Mouse (Mus musculus) kidney, adult 8-10 months (tissue): ENCODE data around the gene Mast4.

ENCODE experiments used
- DNase-seq, 2 experiments: peaks; one replicate each; pipeline ENCODE4 v3.0.0; 2022

Gene Mast4

DNA sequence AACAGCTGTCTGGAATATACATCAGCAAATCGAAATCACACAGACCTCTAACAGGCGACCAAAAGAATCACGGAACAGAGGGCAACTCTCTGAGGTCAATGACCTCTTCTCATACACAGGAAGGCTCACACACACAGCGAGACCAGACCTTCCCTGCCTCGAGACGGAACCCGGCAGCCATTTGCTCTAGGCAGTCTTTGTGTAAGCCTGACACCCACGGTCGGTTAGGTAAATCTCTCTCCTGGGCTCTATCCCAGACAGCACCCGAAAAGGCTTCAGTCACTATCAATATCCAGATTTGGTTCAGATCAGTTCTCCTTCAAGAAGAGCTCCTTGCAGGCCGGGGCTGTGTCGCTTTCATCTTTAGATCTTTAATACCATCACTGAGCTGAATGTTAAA lies 421.4 kb downstream of the Mast4 start:
- DNase-seq, result no peak

DNA sequence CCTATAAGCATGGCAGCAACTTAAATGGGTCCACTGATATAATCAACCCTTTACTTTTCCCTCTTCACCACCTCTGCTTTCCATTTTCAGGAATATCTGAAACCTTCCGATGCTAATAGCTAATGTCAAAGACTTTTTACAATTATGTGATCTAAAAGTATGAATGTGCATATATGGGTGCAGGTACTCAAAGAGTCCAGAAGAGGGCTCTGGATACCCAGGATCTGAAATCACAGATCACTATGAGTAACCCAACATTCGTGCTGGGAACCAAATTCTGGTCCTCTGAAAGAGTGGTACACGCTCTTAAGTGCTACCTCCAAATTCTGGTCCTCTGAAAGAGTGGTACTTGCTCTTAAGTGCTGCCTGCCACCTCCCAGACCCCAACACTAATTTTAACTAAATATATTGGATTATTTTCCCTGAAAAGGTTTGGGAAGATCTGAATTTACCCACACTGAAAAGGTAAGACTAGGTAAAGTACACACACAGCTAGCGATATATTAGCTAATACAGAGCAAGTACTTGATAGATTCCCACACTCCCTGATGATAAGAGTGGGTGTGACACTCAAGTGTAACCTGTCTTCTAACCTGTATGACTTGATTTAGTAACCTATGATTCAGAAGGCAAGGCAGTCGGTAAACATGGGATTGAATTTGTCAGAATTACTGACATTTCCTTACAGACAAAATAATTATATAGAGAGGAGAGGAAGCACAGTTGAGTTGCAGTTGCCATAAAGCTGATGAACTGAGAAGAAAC lies 424.5 kb downstream of the Mast4 start:
- DNase-seq, result no peak

DNA sequence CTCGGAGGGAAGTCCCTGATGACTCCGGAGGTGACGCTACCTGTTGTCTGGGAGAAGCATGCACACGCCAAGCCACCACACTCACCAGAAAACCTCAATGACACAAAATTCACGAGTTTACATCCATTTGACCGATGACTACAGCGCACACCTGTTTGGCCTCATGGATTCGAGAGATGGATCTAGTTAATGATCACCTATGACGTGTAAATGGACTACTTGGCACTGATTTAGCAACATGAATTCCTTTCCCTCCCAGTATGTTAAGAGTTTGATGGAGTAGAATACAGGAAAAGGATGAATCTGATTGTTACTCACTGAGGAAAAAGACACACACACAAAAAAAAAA lies 427.7 kb downstream of the Mast4 start:
- no peak for DNase-seq

DNA sequence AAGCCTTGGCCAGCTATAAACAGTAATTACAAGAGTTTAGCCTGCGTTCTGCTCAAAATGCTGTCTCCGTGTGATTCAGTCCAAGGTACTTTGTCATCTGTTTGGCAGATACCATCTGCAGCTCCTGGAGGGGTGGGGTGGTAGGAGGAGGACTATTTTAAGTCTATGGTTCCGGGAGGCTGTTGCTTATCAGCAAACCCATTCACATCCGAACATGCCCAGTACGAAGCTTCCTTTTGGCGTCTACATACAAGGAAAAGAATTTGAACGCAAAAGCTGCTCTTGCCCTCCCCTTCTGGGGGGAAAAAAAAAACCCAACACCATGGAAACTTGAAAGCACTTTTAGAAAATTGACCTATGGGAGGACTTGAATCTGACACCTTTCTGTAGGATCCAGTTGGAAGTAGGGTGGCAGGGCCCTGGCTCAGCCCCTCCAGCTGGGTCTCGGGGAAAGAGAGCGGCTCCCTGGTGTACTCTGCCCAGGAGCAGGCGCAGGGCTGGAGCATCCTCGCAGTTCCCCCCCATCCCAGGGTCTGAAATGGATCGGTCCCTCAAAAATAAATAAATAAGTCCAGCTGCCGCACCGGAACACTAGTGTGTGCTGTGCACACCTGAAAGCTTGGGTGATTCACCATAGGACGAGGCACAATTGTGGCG lies 428.2 kb downstream of the Mast4 start:
- DNase-seq, result peak; percentile 83 to 87

DNA sequence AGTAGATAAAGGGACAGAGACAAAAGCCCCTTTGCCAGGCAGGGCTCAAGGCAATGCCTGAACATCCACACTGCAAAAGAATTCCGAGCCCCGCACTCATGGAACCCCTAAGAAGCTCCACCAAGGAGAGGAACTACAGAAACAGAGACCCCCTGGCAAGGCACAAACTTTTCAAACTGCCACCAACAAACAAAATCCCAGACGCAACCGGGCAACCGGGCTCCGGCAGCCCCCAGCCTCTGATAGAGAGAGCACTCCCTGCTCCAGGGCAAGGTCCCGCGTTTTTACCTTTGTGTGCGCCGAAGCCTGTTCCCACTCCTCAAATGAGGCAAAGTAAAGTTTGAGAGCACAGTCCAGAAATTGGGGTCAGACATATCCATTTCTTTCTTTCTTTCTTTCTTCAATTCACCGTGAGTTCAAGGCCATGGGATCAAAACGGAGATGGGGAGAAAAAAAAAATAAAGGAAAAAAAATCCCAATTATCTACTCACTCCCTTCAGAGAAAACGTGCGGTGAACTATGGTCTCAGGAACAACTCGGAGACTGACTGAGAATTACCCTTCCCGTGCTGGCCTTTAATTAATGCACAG lies 428.8 kb downstream of the Mast4 start:
- DNase-seq, result no peak

DNA sequence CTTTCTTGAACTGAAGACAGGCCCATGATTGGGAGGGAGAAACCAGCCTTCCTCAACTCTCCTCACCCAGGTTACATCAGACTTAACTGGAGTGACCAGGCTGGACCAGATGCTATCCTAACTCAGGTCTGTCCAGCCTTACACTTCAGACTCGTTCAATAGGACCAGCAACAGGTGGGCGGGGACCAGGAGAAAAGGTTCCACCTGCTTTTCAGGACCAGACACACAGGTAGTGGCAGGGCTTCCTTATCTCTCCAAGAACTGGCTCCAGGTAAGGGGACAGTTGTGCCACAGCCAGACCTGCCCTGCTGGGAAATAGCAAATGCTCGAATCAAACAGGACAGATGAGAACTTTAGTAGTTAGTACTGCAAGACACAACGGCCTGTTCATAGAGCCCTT lies 430.6 kb downstream of the Mast4 start:
- DNase-seq, result no peak

DNA sequence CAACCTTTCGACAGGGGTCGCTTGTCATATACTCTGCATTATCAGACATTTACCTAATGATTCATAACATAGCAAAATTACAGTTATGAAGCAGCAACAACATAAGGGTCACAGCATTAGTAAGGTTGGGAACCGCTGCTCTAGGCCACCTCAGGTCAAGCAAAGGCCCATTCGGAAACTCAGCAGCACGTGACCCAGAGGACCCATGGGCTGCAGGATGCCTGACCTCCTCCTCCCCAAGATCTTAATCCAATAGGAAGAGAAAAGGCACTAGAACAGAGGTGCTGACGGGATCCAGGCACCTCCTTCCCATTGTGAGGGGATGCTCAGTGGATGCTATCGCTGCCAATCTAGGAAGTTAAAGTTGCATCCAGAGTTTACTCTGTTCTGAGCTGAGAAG lies 432.2 kb downstream of the Mast4 start:
- no peak for DNase-seq

DNA sequence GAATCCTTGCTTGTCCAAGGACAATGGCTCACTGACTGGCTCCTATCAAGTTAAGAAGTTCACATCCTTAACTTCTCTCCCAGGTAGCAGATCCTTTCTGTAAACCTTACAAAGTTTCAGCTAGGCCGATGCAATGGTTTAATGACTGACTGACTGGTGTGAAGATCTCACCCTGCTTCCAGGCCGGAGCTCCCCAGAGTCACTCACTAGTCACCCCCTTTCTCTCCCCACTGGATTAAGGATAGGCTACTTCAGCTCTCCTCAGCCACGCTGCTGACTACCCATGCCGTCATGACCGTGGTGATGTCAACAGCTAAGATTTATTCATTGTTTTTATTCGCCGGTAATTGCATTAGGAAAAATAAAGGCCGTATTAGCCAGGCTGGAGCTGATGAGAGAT lies 433.8 kb downstream of the Mast4 start:
- no peak for DNase-seq

DNA sequence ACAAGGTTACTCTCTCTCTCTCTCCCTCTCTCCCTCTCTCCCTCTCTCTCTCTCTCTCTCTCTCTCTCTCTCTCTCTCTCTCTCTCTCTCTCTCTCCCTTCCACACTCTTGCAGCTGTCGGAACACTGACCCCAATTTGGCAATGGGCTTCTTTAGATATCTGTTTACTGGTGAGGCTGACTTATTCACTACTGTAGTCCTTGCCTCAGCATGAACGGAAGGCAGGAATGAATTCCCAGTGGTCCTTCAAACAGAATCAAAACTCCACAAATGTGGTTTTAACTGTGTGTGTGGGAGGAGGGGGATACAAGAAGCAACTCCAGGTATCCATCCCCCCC lies 434.2 kb downstream of the Mast4 start:
- DNase-seq, result no peak

DNA sequence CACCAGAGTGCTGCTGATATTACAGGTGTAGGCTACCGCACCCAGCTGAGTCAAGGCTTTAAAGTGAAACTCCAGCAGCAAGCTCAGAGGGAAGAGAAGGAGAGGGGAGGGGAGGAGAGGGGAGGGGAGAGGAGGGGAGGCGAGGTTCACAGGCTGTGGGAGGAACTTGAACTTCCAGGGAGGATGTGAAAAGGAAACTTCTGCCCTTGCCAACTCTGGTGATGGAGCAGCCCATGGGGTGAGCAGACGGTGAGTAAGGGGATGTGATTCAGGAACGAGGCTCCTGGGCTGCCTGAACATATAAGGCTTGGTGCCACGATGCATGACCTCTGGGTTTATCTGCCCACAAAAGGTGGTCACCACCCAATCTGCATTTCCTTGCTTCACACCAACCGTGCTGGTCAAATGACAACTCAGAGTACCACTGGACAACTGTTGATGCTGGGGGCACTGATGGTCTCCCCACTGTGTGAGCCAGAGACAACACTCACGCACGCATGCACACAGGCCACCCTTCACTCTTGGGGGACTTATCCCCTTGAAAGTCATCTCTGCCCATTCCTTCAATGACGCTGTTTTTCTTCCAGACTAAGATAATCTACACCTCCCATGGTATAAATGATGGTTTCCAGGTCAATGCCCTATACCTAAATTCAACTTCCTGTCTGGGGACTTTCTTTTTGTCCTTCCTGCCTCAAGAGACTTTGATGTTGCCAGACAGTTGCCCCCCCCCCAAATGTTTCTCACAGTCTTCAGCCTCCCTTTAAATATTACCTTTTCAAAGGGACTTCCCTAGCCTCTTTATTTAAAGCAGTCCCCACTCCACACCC lies 434.8 kb downstream of the Mast4 start:
- no peak for DNase-seq

DNA sequence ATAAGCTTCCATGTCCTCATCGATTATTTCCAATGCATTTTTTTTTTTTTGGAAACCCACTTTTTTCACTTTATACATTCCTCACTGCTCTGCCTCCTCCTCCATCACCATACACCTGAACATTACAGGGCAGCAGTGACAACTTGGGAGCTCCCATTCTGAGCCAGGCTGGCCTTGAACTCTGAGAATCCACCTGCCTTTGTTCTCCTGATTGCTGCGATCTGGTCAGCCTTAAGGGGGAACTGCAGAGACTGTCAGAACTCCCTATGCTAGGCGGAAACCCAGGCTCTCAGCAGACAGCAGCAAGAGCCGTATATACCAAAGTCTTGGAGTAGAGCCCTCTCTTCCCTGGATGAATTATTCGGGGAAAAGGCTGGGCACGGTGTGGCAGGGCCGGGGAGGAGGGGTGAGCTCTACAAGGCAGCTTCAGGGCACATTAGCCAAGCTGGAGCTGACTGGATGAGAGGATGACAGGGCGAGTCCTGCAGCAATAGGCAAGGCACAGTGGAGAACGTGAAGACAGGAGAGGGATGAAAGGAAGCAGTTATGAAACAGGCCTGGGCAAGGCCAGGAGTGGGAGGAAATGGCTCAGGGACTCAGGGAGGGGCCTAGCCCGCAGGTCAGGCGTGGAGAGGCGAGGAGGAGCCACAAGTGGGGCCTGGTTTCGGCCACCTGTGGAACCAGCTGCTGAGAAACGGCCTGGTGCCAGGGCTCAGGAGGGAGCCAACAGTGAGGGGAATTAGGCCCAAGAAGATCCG lies 435.7 kb downstream of the Mast4 start:
- peak; percentile 80 to 85 for DNase-seq

DNA sequence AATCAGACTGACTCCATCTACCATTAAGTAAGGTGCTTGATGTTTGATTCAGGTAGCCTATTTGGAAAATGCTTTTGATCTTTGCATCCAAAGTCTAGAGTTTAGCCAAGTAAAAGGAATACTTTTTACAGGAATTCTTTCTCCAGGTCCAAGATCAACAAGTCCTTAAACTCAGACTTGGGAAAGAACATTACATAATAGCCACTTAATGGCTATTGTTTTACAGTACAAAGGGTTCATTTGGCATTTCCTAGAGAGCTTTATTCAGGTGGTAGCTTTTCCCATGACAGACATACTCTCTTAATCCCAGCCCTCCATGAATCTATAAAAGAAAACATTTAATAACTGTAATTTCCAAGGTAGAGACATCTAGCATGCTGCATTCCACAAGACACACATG lies 438.0 kb downstream of the Mast4 start:
- no peak for DNase-seq

DNA sequence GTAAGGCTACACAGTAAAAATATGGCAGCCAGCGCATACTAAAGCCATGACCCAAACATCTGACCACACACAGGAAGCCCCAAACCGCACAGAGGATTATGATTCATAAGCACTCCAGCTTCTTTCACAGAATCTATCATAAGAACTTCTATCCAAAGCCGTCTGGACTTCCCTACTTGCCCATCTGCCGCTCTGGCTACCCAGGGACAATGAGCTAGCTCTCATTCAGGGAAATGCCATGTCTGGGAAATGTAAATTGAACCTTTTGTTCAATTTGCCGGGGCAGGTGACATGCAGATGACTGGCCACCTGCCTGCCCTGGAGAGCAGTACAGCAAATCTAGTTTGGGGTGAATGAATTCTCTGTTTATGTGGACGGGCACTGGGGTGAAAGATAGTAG lies 438.4 kb downstream of the Mast4 start:
- DNase-seq, result no peak

DNA sequence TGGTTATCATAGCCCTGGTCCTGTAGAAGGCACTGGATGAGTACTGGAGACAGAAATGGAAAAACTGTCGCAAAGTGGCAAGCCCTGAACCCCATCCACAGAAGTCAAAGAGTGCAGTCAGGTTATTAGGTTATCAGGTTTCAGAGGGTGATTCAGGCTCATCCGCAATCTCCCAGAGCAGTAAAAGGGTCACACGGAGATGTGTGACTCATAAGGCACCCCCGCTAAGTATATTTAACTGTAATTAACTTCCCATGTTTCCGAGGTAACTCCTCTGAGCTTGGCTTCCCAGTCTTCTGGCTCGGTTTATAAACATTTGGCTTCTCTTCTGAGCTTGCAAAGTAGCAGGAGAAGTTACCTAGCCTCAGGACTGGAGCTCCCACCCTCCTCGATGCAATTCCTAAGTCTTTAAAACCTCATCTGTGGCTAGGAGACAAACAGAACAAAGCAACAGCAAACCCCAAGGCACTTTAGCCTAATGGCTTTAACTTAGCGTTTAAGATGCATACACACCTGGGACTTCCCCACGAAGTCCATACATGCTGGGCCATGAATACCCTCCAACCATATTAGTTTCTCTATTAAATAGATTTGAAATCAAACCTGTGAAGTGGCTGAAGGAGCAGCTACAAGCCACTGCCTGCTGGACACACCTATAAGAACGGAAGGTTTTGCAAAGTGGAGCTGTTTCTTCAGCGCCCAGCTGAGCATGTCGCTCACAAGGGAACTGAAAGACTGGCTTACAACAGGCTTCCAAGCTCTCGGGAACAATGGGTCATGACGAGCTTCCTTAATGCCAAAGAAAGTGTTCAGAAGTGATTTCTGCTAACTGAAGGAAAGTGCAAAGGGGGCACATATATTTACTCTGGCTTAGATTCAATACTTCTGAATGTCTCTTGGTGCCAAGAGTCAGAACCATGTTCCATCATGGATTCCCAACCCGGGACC lies 439.7 kb downstream of the Mast4 start:
- no peak for DNase-seq

DNA sequence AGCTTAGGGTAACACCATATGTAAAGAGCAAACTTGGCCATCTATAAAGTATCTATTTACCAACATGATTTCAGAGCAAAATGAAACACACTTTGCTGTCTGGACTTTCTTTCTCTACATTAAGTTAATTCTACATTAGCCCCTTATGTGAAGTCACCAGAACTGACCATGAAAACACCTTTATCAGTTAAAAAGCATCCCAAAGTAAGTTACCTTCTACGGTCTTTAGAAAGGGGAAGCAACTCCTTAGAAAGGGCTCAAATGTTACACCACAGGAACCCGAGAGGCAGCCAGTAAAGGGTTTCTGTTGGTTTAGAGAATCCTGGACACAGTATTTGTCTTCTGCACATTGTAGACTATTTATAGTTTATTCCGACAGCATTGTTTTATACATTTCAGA lies 441.5 kb downstream of the Mast4 start:
- no peak for DNase-seq

DNA sequence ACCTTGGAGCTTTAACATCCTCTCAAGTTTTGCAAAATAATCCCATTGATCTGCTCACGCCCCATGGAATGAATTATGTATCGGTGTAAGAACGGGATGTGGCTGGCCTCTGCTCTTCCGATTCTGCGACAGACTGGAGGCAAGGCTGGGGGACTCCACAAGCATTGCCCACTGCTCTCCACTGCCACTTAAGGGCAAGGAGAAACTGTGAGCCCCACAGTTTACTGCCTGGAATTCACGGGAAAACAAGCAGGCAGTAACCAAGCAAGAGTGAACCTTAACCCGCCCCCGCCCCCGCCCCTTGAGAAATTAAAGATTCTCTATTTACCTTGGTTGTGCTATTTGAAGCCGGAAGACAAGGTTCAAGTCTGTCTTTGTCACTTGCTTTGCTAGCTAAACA lies 444.3 kb downstream of the Mast4 start:
- peak in 1 of 2 experiments; percentile 36 for DNase-seq

DNA sequence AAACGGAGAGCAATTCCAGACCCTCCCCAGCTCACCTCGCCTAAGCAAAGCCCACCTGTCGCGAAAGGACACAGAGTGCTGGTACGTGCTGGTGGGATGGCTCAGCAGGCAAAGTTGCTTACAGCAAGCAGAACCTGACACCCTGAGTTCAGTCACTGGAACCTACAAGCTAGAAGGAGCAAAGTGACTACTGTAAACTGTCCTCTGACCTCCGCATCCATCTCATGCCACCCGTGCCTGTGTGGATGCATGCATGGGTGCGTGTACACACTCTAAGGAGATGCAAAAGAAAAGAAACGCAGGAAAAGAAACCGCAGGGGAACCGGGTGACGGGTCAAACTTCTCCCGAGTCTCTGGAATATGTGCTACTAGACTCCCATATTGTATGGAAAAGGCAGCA lies 444.8 kb downstream of the Mast4 start:
- peak; percentile 46 to 54 for DNase-seq

DNA sequence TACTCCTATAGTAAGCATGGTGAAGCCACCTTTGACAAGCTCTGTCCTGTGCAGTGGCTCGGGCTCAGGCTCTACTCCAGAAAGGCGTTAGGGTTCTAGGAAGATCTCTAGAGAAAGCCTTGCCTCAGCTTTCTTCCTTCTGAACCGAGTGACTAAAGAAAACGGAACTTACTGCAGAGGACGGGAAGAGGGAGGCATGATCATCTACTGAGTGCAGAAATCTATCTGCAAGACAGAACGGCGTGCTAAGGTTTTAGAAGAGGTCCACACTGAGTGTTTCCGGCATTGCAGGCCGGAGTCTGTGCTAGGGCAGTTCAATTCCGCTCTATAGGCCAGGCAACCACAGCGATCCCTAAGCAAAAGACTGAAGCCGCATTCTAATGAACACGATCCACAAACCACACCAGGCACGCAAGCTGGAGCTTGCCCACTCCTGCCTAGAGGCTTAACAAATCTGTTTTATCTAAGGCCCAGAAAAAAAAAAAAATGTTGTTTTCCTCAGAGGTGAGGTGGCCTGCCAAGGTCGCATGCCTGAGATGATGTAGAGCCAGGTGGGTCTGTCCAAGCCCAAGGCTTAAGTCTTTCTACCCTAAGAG lies 445.3 kb downstream of the Mast4 start:
- DNase-seq, result no peak

DNA sequence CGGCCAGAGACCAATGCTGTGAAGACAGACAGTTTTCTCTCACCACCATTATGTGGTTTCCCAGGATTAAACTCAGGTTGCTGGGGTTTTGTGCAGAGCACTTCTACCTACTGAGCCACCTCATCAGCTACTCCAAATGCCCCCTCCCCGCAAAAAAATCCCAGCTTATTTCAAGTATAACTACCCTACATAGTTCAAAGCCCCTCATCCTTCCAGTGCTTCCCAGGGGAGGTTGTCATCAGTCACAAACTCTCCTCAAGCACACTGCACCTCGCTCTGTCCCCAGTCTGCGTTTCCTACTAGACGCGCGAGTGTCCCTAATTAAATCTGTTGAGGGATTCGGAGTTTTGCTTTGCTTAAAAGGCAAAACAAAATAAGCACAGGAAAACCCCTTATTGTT lies 446.1 kb downstream of the Mast4 start:
- DNase-seq, result no peak

DNA sequence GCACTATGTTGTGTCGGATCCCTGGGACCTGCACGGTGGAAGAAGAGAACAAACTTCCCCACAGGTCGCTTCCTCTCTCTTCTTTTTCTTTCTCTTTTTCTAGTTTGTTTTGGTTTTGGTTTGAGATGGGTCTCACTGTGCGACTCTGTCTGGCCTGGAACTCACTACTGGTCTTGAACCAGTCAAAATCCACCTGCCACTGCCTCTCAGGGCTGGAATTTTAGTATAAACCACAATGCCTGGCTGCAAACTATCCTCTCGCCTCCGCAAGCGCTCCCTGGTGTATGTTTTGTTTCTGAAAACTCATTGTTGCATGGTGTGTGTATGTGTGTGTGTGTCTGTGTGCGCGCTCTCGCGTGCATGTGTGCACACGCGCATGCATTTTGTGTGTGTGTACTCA lies 446.8 kb downstream of the Mast4 start:
- no peak for DNase-seq

DNA sequence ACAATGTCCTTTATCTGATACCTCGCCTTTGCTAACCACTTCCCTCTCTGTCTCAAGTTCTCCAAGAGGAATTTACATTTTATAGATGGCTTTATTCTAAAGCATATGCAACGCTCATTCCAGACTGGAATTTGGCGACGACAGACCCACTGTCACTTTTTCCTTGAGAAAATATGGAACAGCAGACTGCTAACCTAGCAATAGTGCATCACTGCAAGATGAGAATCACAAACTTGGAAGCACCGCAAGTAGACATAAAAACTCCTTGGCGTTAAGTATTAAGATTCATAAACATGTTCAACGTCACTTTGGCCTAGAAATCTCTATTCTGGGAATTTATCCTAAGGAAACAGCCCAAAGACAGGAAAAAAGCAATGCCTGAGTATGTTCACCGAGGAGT lies 447.5 kb downstream of the Mast4 start:
- no peak for DNase-seq
